Mouse (Mus musculus) c-Kit-positive CD71-negative TER-119-negative erythroid progenitor cells, embryonic 14.5 days (primary cell): ENCODE results near the gene Rprd2.
"Not testable (repeated sequence)": the region's sequence is repeated elsewhere in the genome, so short reads cannot be mapped to it uniquely, and the experiment has no call there.

Experiments used
- DNase-seq: peaks from one replicate; pipeline ENCODE4 v3.0.0-alpha.2; 2013; ENCODE audit warnings: low read depth

The Rprd2 gene

GRCm38 (mm10) chr3:95816681-95817080 lies 2.0 kb downstream of the Rprd2 start:
- no peak for DNase-seq

GRCm38 (mm10) chr3:95808384-95808783 lies 10.3 kb downstream of the Rprd2 start:
- DNase-seq = no peak

DNA sequence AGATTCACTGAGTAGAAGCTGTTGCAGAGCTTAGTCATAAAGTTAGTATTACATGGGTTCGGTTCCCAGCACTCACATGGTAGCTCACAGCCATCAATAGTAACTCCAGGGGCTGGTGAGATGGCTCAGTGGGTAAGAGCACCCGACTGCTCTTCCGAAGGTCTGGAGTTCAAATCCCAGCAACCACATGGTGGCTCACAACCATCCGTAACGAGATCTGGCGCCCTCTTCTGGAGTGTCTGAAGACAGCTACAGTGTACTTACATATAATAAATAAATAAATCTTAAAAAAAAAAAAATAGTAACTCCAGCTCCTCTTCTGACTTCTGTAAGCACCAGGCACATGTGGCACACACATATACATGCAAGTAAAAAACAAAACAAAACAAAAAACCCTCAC lies 11.0 kb downstream of the Rprd2 start:
- not testable (repeated sequence) for DNase-seq

DNA sequence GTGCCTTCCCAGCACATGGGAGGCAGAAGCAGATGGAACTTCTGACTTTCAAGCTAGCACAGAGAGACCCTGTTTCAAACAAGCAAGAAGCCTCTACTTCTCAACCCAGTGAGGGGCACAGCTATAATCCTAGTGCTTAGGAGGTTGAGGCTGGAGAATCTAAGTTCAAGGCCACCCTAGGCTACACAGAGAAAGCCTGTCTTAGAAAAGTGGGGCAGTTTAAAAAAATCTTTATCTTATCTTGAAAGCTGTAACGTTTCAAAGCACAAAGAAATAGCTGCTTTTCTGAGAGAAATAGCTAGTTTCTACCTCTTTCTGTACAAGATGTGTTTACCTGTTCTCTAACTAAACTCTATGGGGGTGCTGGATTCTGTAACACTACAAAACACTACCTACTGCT lies 12.0 kb downstream of the Rprd2 start:
- no peak for DNase-seq

DNA sequence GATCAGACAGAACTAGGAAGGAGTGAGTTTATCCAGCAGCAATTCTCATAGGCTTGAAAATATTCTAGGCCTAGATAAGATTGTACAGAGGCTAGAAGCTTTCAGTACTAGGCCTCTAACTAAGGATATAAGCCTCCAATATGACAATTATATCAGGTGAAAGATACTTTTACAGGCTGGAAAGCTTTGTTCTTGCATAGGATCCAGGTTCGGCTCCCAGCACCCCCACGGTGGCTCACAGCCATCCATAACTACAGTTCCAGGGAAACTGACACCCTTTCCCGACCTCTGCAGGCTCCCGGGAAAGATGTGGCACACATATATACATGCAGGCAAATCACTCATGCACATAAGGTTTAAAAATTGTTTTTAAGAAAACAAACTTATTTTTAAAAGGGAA lies 14.8 kb downstream of the Rprd2 start:
- no peak for DNase-seq

GRCm38 (mm10) chr3:95798756-95799155 lies 19.9 kb downstream of the Rprd2 start:
- DNase-seq = no peak

- DNase-seq = no peak
These were observed 24.4 kb downstream of the Rprd2 start for GRCm38 (mm10) chr3:95794299-95794698.

DNA sequence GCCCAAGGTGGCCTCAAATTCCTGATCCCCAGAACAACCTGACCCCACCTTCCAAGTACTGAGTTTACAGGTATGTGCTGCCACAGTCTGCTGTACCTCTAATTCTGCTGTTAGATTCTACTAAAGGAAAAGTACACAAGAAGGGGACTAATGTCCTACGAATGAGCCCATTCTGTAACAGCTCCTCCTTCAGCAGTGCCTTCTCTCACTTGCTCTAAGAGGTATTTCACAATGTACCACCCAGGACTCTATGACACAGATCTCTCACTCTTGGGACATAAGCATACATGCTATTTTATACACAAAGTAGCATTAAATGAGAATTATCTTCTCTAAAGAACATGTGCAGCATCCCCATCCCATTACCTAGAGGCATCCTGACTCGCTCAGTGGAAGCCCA lies 25.0 kb downstream of the Rprd2 start:
- no peak for DNase-seq

DNA sequence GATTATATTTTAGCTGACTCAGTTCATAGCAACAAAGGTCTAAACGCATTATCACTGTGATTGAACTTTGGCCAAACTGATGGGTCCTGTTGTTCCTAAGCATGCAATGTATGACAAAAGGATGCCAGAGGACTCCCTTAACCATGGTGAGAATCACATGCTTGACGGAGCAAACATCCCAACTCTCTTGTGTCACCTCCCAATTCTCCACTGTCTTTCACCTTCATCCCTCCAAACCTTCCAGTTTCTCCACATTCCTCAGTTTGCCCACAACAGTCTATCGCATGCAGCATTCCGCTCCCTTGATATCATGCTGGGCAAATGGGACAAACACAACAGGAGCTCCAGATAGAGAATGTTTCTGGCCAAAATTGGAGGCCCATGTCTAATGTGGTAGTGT lies 33.2 kb downstream of the Rprd2 start:
- DNase-seq = no peak

GRCm38 (mm10) chr3:95771985-95772384 lies 46.7 kb downstream of the Rprd2 start:
- DNase-seq = no peak

GRCm38 (mm10) chr3:95765534-95765933 lies 53.1 kb downstream of the Rprd2 start:
- DNase-seq = no peak

GRCm38 (mm10) chr3:95763811-95764210 lies 54.9 kb downstream of the Rprd2 start:
- no peak for DNase-seq

DNA sequence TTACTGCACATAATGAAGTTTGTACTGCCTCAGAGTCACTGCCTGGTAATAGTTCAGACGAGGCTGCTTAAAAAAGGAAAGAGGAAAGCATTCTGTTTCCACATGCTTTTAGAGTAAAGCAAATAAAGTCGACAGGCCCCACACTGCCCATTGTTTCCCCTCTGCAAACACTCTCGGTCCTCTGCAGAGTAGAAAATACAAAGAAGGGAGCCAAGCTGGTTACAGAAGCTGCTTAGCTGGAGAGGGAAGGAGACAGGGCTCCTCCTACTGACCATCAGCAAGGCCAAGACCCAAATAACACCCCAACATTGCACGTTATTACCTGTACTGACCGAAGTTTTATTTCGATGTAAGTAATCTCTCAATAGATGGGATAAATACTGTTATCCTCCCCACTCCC lies 55.7 kb downstream of the Rprd2 start:
- DNase-seq = no peak

- DNase-seq = no peak
These were observed 56.9 kb downstream of the Rprd2 start for GRCm38 (mm10) chr3:95761771-95762170.

DNA sequence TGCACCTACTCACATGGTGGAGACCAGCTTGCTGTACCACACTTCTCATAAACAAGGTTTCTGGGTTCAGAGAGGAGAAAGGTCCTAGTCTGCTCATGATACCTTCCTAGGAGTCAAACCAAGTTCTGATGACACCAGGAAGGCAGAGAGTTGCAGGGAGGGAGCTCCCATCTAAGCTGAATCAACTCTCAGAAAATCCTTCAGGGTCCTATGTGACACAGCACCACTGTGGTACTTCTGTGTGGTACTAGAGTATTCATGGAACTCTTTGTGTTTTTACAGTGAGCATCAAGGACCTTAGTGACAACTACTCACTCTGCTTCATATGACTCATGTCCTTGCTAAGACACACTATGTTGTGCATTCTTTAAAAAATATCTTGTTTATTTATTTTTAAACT lies 58.0 kb downstream of the Rprd2 start:
- no peak for DNase-seq

- no peak for DNase-seq
These were observed 58.6 kb downstream of the Rprd2 start, which contains the start of gene Tars2 for GRCm38 (mm10) chr3:95760106-95760505. TSS of gene Tars2 (minus strand) at chr3:95760206.

DNA sequence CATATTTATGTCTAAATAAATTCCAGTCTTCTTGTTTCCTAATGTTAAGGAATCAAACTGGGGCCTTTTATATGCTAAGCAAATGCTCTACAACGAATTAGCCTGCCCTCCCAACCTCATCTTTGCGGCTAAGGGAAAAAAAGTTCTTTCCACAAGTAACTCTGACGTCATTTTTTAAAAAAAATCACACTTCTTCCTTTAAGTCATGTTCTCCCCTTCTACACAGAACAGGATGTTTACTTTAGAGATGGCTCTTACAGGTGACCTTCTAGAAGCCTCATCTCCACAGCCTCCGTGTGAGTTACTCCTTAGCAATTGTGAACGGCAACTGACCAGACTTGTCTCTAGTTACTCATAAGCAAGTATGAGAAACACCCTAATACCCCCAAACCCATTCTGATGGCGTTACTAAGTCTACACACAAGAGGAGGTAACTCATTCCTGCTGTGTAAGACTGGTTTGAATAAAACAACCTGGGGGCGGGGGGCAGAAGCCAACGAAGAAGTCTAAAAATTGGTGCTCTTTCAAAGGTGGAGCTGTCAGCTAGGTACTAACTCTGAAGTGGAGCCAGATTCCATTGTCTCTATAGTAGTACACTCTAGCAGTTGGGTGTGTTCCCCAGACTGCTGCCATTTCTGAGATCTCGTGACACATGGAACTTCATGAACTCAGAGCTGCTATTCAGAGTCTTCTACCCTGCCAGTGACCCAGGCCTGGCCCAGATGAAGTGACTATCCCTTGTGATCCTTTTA lies 60.0 kb downstream of the Rprd2 start:
- no peak for DNase-seq

DNA sequence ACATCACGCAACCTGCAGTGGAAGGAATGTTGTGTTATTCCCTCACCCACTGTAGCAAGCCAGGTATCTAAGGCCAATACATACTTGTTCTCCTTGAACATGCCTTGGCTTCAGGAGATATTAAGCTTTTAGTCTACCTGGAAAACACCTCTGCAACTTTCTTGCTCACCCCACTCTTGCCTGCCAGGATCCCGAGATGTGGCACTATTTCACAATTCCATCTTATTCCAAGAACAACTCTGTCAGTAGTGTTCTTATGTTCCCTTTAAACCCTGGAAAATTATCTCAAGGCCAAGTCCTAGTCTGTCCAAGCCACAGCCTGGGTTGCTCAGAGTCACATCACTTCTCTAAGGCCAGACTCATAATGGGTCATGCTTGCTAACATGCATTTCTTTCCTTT lies 61.9 kb downstream of the Rprd2 start:
- no peak for DNase-seq

GRCm38 (mm10) chr3:95754345-95755206 lies 64.1 kb downstream of the Rprd2 start:
- DNase-seq = peak; percentile 81

- no peak for DNase-seq
These were observed 65.7 kb downstream of the Rprd2 start for GRCm38 (mm10) chr3:95752935-95753334.

GRCm38 (mm10) chr3:95740406-95740805 lies 78.3 kb downstream of the Rprd2 start:
- peak; percentile 32 for DNase-seq

DNA sequence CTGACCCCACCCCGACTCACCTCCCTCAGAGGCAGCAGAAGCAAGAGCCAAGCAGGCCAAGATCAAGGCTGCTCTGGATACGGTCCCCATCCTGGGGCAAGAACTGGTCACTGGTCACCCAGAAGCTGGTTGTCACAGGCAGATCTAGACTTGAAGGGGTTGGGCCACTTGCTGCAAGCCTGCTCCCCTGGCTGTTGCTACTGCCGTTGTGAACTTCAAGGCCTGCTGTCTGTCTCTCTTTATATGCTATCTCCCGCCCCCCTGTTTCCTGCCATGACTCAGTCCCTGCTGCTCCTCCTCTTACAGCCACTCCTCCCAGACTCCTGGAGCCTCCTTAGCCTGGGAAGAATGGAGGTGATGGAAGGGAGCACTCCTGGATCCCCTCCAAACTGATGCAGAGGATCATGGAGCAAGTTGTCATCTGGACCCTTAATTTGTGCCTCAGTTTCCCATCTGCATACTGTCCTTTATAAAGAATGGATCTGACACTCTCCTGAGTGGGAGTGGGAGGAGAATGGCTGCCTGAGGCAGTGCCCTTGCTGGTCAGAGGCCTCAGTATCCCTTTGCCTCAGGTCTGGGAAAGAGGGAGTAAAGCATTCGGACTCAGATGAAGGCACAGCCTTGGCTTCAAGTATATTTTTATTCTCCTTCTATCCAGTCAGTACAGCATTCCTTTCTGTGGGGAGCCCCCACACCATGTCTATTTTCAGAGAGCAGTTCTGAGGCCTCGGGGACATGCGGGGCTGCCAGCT lies 79.1 kb downstream of the Rprd2 start, which contains the start of gene Ecm1:
Gene Ecm1, minus strand, starts transcription at position 217 of the 752 bp plus-strand sequence.
- DNase-seq = peak; percentile 29
